Mouse (Mus musculus) MEL (cell line): ENCODE results near the gene Epha6. TPM values are rescaled to one million over a fixed set of nuclear protein-coding genes. Genes with fewer than 3 reads are reported as not detected.
A peak's percentile ranks its signal among the peaks of the same experiment; 100 is the strongest.

Experiments
- DNase-seq: peaks from one replicate; pipeline ENCODE4 v3.0.0; 2011; ENCODE audit warnings: low read depth, low spot score
- H3K27ac ChIP-seq: 2 replicates; pipeline ENCODE4 v1.5.1; 2012; ENCODE audit warnings: low read depth, mild to moderate bottlenecking, control low read depth, low read length, moderate library complexity; ENCODE audit not compliant: control insufficient read depth
- H3K27me3 ChIP-seq, 2 experiments: fragments of 150-350 bp in 1 of 2; sonication (generic) in 1 of 2; 2 replicates each; pipeline ENCODE4 v1.6.1; 2012; ENCODE audit warnings: low read length in 2 of 2, mild to moderate bottlenecking in 2 of 2, improper control_type of control experiment in 1 of 2, moderate library complexity in 1 of 2; ENCODE audit not compliant: insufficient read depth in 2 of 2, control insufficient read depth in 1 of 2
- H3K36me3 ChIP-seq, 2 experiments: 2 replicates each; pipeline ENCODE4 v1.6.1; 2012 to 2014; ENCODE audit warnings: low read length in 2 of 2, improper control_type of control experiment in 1 of 2, inconsistent platforms in 1 of 2, mild to moderate bottlenecking in 1 of 2; ENCODE audit not compliant: insufficient read depth in 2 of 2, control insufficient read depth in 1 of 2
- H3K4me1 ChIP-seq, 2 experiments: fragments of 150-350 bp in 1 of 2; sonication (generic) in 1 of 2; 2 replicates each; pipeline ENCODE4 v1.6.1; 2012; ENCODE audit warnings: low read length in 2 of 2, improper control_type of control experiment in 1 of 2, mild to moderate bottlenecking in 1 of 2; ENCODE audit not compliant: insufficient read depth in 2 of 2, control insufficient read depth in 1 of 2
- H3K4me3 ChIP-seq, 2 experiments: fragments of 150-350 bp in 1 of 2; sonication (generic) in 1 of 2; 2 replicates each; pipeline ENCODE4 v1.5.1; 2012; ENCODE audit warnings: low read depth in 2 of 2, low read length in 2 of 2, mild to moderate bottlenecking in 2 of 2, moderate library complexity in 2 of 2, control low read depth in 1 of 2, improper control_type of control experiment in 1 of 2; ENCODE audit not compliant: control insufficient read depth in 1 of 2, insufficient read depth in 1 of 2
- H3K79me2 ChIP-seq: 2 replicates; pipeline ENCODE4 v1.6.1; 2012; ENCODE audit warnings: mild to moderate bottlenecking, low read length, moderate library complexity; ENCODE audit not compliant: control insufficient read depth, poor library complexity, insufficient read depth
- H3K9ac ChIP-seq: 2 replicates; pipeline ENCODE4 v1.6.1; 2012; ENCODE audit warnings: low read depth, mild to moderate bottlenecking, control low read depth, low read length, moderate library complexity; ENCODE audit not compliant: control insufficient read depth, poor library complexity, severe bottlenecking
- H3K9me3 ChIP-seq: fragments of 150-350 bp; sonication (generic); replicated peaks from 2 replicates; pipeline ENCODE4 v1.6.1; 2012; ENCODE audit warnings: mild to moderate bottlenecking, low read length, improper control_type of control experiment, moderate library complexity; ENCODE audit not compliant: insufficient read depth
- CTCF ChIP-seq, 3 experiments: IDR thresholded peaks in 2 of 3; conservative IDR thresholded peaks in 1 of 3; 2 replicates each; pipeline ENCODE4 v1.5.1; 2011 to 2012; ENCODE audit warnings: low read length in 3 of 3, low read depth in 2 of 3, mild to moderate bottlenecking in 2 of 3, improper control_type of control experiment in 1 of 3, inconsistent platforms in 1 of 3, mixed read lengths in 1 of 3, moderate library complexity in 1 of 3; ENCODE audit not compliant: control insufficient read depth in 1 of 3, insufficient read depth in 1 of 3, poor library complexity in 1 of 3, severe bottlenecking in 1 of 3
- ELF1 ChIP-seq: IDR thresholded peaks from 2 replicates; pipeline ENCODE4 v1.6.1; 2014; ENCODE audit warnings: low read depth, mild to moderate bottlenecking, inconsistent platforms, low read length, improper control_type of control experiment, moderate library complexity
- HCFC1 ChIP-seq: IDR thresholded peaks from 2 replicates; pipeline ENCODE4 v1.6.1; 2012; ENCODE audit warnings: low read depth, mild to moderate bottlenecking, inconsistent platforms, low read length, improper control_type of control experiment, moderate library complexity
- KAT2A ChIP-seq: conservative IDR thresholded peaks from 2 replicates; pipeline ENCODE4 v1.6.1; 2012; ENCODE audit warnings: low read depth, low read length, improper control_type of control experiment, inconsistent platforms
- MAFK ChIP-seq: IDR thresholded peaks from 2 replicates; pipeline ENCODE4 v1.6.1; 2011; ENCODE audit warnings: low read depth, mild to moderate bottlenecking, low read length, improper control_type of control experiment, borderline replicate concordance
- MAX ChIP-seq: IDR thresholded peaks from 2 replicates; pipeline ENCODE4 v1.6.1; 2011; ENCODE audit warnings: low read length, improper control_type of control experiment
- RAD21 ChIP-seq: IDR thresholded peaks from 2 replicates; pipeline ENCODE4 v1.6.1; 2011; ENCODE audit warnings: mild to moderate bottlenecking, low read depth, low read length, improper control_type of control experiment
- RCOR1 ChIP-seq: IDR thresholded peaks from 2 replicates; pipeline ENCODE4 v1.6.1; 2012; ENCODE audit warnings: low read depth, mild to moderate bottlenecking, inconsistent platforms, low read length, improper control_type of control experiment
- SIN3A ChIP-seq: IDR thresholded peaks from 2 replicates; pipeline ENCODE4 v1.6.1; 2012; ENCODE audit warnings: low read length, improper control_type of control experiment, inconsistent platforms
- SMC3 ChIP-seq: IDR thresholded peaks from 2 replicates; pipeline ENCODE4 v1.6.1; 2011; ENCODE audit warnings: low read depth, low read length, improper control_type of control experiment
- TCF12 ChIP-seq: IDR thresholded peaks from 2 replicates; pipeline ENCODE4 v1.6.1; 2014; ENCODE audit warnings: low read depth, mild to moderate bottlenecking, inconsistent platforms, low read length, improper control_type of control experiment, moderate library complexity
- ZC3H11A ChIP-seq: IDR thresholded peaks from 2 replicates; pipeline ENCODE4 v1.6.1; 2012; ENCODE audit warnings: low read depth, mild to moderate bottlenecking, inconsistent platforms, low read length, improper control_type of control experiment
- polyA plus RNA-seq, 2 experiments: library from polyadenylated mRNA; stranded (reverse) in 1 of 2; unstranded in 1 of 2; fragments of >175 nt in 1 of 2; fragments of >200 nt in 1 of 2; gene quantifications; 2 replicates each; pipeline versions ENCODE4 v1.2.1 to v1.2.4; 2012; ENCODE audit warnings: low replicate concordance in 2 of 2, low read depth in 1 of 2; ENCODE audit not compliant: insufficient read length in 2 of 2, insufficient read depth in 1 of 2, missing spikeins in 1 of 2
- total RNA-seq: library from RNA; depleted of rRNA; stranded (reverse); fragments of 300-350 nt; gene quantifications from 2 replicates; pipeline ENCODE4 v1.2.3, GENCODE M21; 2012

Epha6 gene
- total and polyA plus RNA-seq, 3 experiments, result not detected

GRCm38 (mm10) chr16:60544385-60544784, 60.9 kb downstream of the Epha6 start:
- TF ChIP-seq RCOR1 (no peak), TCF12 (no peak), MAFK (no peak), KAT2A (no peak)
- no peak for DNase-seq
- no peaks in the 10 kb centered on the region; a peak in 1 of 4 replicates for H3K27me3 ChIP-seq
- H3K79me2 ChIP-seq, result no peaks in the 10 kb centered on the region
- H3K9me3 ChIP-seq, result no peaks in the 10 kb centered on the region
- H3K36me3 ChIP-seq, result no peaks in the 10 kb centered on the region
- no peaks in the 10 kb centered on the region for H3K4me1 ChIP-seq
- H3K9ac ChIP-seq, result no peak overlapping the region
- H3K4me3 ChIP-seq, result no peak overlapping the region
- no peak overlapping the region for H3K27ac ChIP-seq

GRCm38 (mm10) chr16:60538233-60538632, 67.1 kb downstream of the Epha6 start:
- H3K4me3 ChIP-seq, result no peak overlapping the region
- no peak for TF ChIP-seq HCFC1
- TF ChIP-seq RCOR1, result peak; percentile 52; the same call in 1 of the 2 replicates
- 0 out of 2 replicates have a peak, but pooled peaks have one; percentile 12 for TF ChIP-seq ZC3H11A
- TF ChIP-seq RAD21, result peak; percentile 40
- TF ChIP-seq MAX, result no peak
- TF ChIP-seq TCF12, result no peak
- no peak for TF ChIP-seq SIN3A
- TF ChIP-seq CTCF (IDR thresholded peaks at IDR 0.05 in 2 of 3, conservative IDR thresholded peaks at IDR 0.05 in 1 of 3; ENCODE audit: control insufficient read depth in 1 of 3, insufficient read depth in 1 of 3, low read depth in 2 of 3, low read length in 3 of 3, poor library complexity in 1 of 3, severe bottlenecking in 1 of 3), result peak in 1 of 3 experiments; percentile 43; a peak in 2 of 6 replicates
- TF ChIP-seq SMC3, result peak; percentile 65
- TF ChIP-seq, all 39 proteins: peak for 5
- Histone ChIP-seq H3K27ac (no peak overlapping the region), H3K9me3 (no peaks in the 10 kb centered on the region), H3K4me1 (no peaks in the 10 kb centered on the region), H3K79me2 (no peaks in the 10 kb centered on the region), H3K9ac (no peak overlapping the region), H3K27me3 (no peaks in the 10 kb centered on the region; a peak in 1 of 4 replicates), H3K36me3 (no peaks in the 10 kb centered on the region)
- peak; percentile 9 for DNase-seq

GRCm38 (mm10) chr16:60509707-60510106, 95.6 kb downstream of the Epha6 start:
- no peaks in the 10 kb centered on the region for H3K36me3 ChIP-seq
- TF ChIP-seq ELF1, result no peak
- no peaks in the 10 kb centered on the region for H3K79me2 ChIP-seq
- DNase-seq, result no peak
- H3K27me3 ChIP-seq, result no peaks in the 10 kb centered on the region
- H3K27ac ChIP-seq, result no peak overlapping the region
- H3K4me3 ChIP-seq, result no peak overlapping the region
- H3K9ac ChIP-seq, result no peak overlapping the region
- H3K9me3 ChIP-seq, result no peaks in the 10 kb centered on the region
- H3K4me1 ChIP-seq, result no peaks in the 10 kb centered on the region
